Mouse (Mus musculus): Measurements from ENCODE around the gene Rnf114.

DNA sequence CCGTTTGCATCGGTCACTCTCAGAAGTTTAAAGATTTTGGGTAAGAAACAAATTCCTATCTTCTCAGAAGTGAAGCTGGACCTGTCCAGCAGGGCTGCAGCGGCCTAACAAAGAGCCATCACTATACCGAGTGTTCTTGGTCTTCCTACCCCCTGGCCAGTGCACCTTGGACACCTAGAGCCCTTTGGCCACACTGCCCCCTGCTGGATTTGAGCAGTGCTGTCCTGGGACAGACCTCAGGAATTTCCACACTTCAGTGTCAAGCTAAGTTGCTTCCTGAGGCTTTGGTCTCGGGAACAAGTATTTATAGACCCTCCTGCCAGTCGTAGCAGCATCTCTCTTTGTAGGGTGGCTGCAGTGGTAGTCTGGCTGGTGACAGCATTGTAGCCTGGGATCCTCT is 29.5 kb upstream of the Rnf114 start:
- TF ChIP-seq CTCF (IDR thresholded peaks at IDR 0.05; ENCODE audit: extremely low read depth, insufficient read depth, low read length) (peak; percentile 76), POLR2A (IDR thresholded peaks at IDR 0.05; ENCODE audit: extremely low read depth, insufficient read depth, low read length) (no peak)

Data from cortical plate, adult 2 months (tissue).